In genomic region chr2:121102051-121102450, GRCm38 (mm10) we compare ENCODE assay signal across 8 mouse cellular contexts. TPM values are rescaled to one million over a fixed set of nuclear protein-coding genes. Genes with fewer than 3 reads are reported as not detected.
A peak's percentile ranks its signal among the peaks of the same experiment; 100 is the strongest.
DNase-seq lines count a peak whose midpoint lies in the region; ATAC-seq and TF ChIP-seq lines count a peak whose summit lies in the region.

No protein-coding gene starts in this region.

- no peak overlapping the region for H3K27ac ChIP-seq in hindbrain, embryonic 11.5 days (ENCODE audit: low read depth, low read length)
- no peak overlapping the region for H3K27ac ChIP-seq in hindbrain, embryonic 12.5 days
- H3K27ac ChIP-seq in embryonic fibroblast, embryonic 13.5 days (ENCODE audit: insufficient read depth, low read length), result no peak overlapping the region
- H3K27ac ChIP-seq in hindbrain, postnatal 0 days, result no peak overlapping the region

- peak; percentile 63 for DNase-seq in hindbrain, embryonic 11.5 days (ENCODE audit: low spot score)
- peak; percentile 60 to 77 for DNase-seq in adrenal gland, postnatal 36 days
- peak; percentile 87 for DNase-seq in hindbrain, postnatal 0 days (ENCODE audit: low spot score)
- peak; percentile 31 to 70 for DNase-seq in layer of hippocampus, postnatal 25 days (ENCODE audit: extremely low spot score in 1 of 2, low spot score in 1 of 2)
- DNase-seq in spleen, postnatal 36 days (ENCODE audit: low spot score in 2 of 2), result peak; percentile 32 to 40

- no peaks in the 10 kb centered on the region for H3K4me1 ChIP-seq in hindbrain, embryonic 11.5 days (replicated peaks; ENCODE audit: control insufficient read depth, insufficient read depth, low read length)
- H3K4me1 ChIP-seq in hindbrain, embryonic 12.5 days, result no peaks in the 10 kb centered on the region
- no peaks in the 10 kb centered on the region for H3K4me1 ChIP-seq in embryonic fibroblast, embryonic 13.5 days (ENCODE audit: control insufficient read depth, insufficient read depth, low read length)
- no peaks in the 10 kb centered on the region for H3K4me1 ChIP-seq in hindbrain, postnatal 0 days (ENCODE audit: insufficient read depth, low read length)

- no peak for TF ChIP-seq POLR2A in embryonic fibroblast, embryonic 13.5 days (IDR thresholded peaks at IDR 0.05; ENCODE audit: low read depth, low read length)

- H3K4me2 ChIP-seq in hindbrain, embryonic 11.5 days (replicated peaks; ENCODE audit: low read depth, low read length), result no peak overlapping the region
- no peak overlapping the region for H3K4me2 ChIP-seq in hindbrain, embryonic 12.5 days (replicated peaks)
- no peak overlapping the region for H3K4me2 ChIP-seq in hindbrain, postnatal 0 days (ENCODE audit: low read depth, low read length)

- peak; percentile 40; the same call in 1 of the 2 replicates for TF ChIP-seq CTCF in embryonic fibroblast, embryonic 13.5 days (IDR thresholded peaks at IDR 0.05; ENCODE audit: borderline replicate concordance, insufficient read depth, low read length)
- TF ChIP-seq CTCF in hindbrain, postnatal 0 days (IDR thresholded peaks at IDR 0.05; ENCODE audit: low read depth), result peak; percentile 87

- no peak for ATAC-seq in hindbrain, embryonic 11.5 days (ENCODE audit: low FRiP score)
- no peak for ATAC-seq in hindbrain, embryonic 12.5 days (ENCODE audit: low FRiP score)
- ATAC-seq in hindbrain, postnatal 0 days, result peak; percentile 78
- peak; percentile 88 for ATAC-seq in megakaryocyte, adult 5-6 weeks (ENCODE audit: poor library complexity, severe bottlenecking)

- H3K9me3 ChIP-seq in hindbrain, embryonic 11.5 days (ENCODE audit: control insufficient read depth, low read length), result no peaks in the 10 kb centered on the region
- H3K9me3 ChIP-seq in hindbrain, embryonic 12.5 days (replicated peaks), result no peaks in the 10 kb centered on the region
- H3K9me3 ChIP-seq in hindbrain, postnatal 0 days (ENCODE audit: low read length), result no peaks in the 10 kb centered on the region

- H3K4me3 ChIP-seq in hindbrain, embryonic 11.5 days (ENCODE audit: low read depth, low read length), result no peak overlapping the region
- H3K4me3 ChIP-seq in hindbrain, embryonic 12.5 days, result no peak overlapping the region
- H3K4me3 ChIP-seq in embryonic fibroblast, embryonic 13.5 days (ENCODE audit: insufficient read depth, low read length), result no peak overlapping the region
- H3K4me3 ChIP-seq in hindbrain, postnatal 0 days (ENCODE audit: low read length), result no peak overlapping the region

- H3K36me3 ChIP-seq in hindbrain, embryonic 11.5 days (ENCODE audit: control insufficient read depth, insufficient read depth, low read length), result no peaks in the 10 kb centered on the region
- no peaks in the 10 kb centered on the region for H3K36me3 ChIP-seq in hindbrain, embryonic 12.5 days
- no peaks in the 10 kb centered on the region for H3K36me3 ChIP-seq in hindbrain, postnatal 0 days (ENCODE audit: insufficient read depth, low read length)

- H3K9ac ChIP-seq in hindbrain, embryonic 11.5 days (ENCODE audit: low read depth, low read length), result no peak overlapping the region
- no peak overlapping the region for H3K9ac ChIP-seq in hindbrain, embryonic 12.5 days
- H3K9ac ChIP-seq in hindbrain, postnatal 0 days (replicated peaks; ENCODE audit: low read length), result no peak overlapping the region

- 28% methylated on average over 9 of the region's 9 CpGs for WGBS in hindbrain, embryonic 11.5 days
- 27% methylated on average over 9 of the region's 9 CpGs for WGBS in hindbrain, embryonic 12.5 days
- WGBS in hindbrain, postnatal 0 days, result 24% methylated on average over 9 of the region's 9 CpGs

- H3K27me3 ChIP-seq in hindbrain, embryonic 11.5 days (ENCODE audit: control insufficient read depth, insufficient read depth, low read length), result no peaks in the 10 kb centered on the region
- no peaks in the 10 kb centered on the region for H3K27me3 ChIP-seq in hindbrain, embryonic 12.5 days
- H3K27me3 ChIP-seq in hindbrain, postnatal 0 days (ENCODE audit: insufficient read depth, low read length), result no peaks in the 10 kb centered on the region

RNA-seq across cellular contexts. Expression of gene Tgm7, which starts 7.5 kb away (rescaled TPM):
- not detected in 2 replicates for polyA plus RNA-seq in hindbrain, embryonic 11.5 days (2014; fragmentation: Nextera tagmentation; extraction: Ambion mirVana)
- not detected in 2 replicates for polyA plus RNA-seq in hindbrain, embryonic 12.5 days (2016; fragmentation: Nextera tagmentation; extraction: Ambion mirVana)
- not detected for total RNA-seq in adrenal gland, postnatal 36 days (2021)
- not detected in 2 replicates for polyA plus RNA-seq in embryonic fibroblast, embryonic 13.5 days (2011; ENCODE audit: insufficient read length, low read depth, missing spikeins)
- total RNA-seq in hindbrain, postnatal 0 days (2014; rRNA removed), result not detected in 2 replicates
- not detected in 2 replicates for polyA plus RNA-seq in hindbrain, postnatal 0 days (2015; fragmentation: Nextera tagmentation; extraction: Ambion mirVana)
- total RNA-seq in layer of hippocampus, postnatal 25 days (2021), result under 1 TPM; 0.15 to 0.16 TPM
- total RNA-seq in megakaryocyte, adult 5-6 weeks (2015), result not detected in 2 replicates
- not detected in 2 replicates for total RNA-seq in megakaryocyte, adult 5-6 weeks (2017)

RNA-seq across cellular contexts. Expression of gene Tgm5, which starts 16.4 kb away (rescaled TPM):
- polyA plus RNA-seq in hindbrain, embryonic 11.5 days (2014; fragmentation: Nextera tagmentation; extraction: Ambion mirVana), result not detected in 2 replicates
- polyA plus RNA-seq in hindbrain, embryonic 12.5 days (2016; fragmentation: Nextera tagmentation; extraction: Ambion mirVana), result not detected in 2 replicates
- not detected for total RNA-seq in adrenal gland, postnatal 36 days (2021)
- not detected in 2 replicates for polyA plus RNA-seq in embryonic fibroblast, embryonic 13.5 days (2011; ENCODE audit: insufficient read length, low read depth, missing spikeins)
- 0.78 TPM in 1 of 2 replicates, not detected in the other for total RNA-seq in hindbrain, postnatal 0 days (2014; rRNA removed)
- polyA plus RNA-seq in hindbrain, postnatal 0 days (2015; fragmentation: Nextera tagmentation; extraction: Ambion mirVana), result 0.37 and 0.45 TPM in 2 replicates
- total RNA-seq in layer of hippocampus, postnatal 25 days (2021), result not detected
- not detected in 2 replicates for total RNA-seq in megakaryocyte, adult 5-6 weeks (2015)
- total RNA-seq in megakaryocyte, adult 5-6 weeks (2017), result not detected in 2 replicates

RNA-seq across cellular contexts. Expression of gene Adal, which starts 38.2 kb away (rescaled TPM):
- 32.2 and 33.7 TPM in 2 replicates for polyA plus RNA-seq in hindbrain, embryonic 11.5 days (2014; fragmentation: Nextera tagmentation; extraction: Ambion mirVana)
- 29.2 and 29.6 TPM in 2 replicates for polyA plus RNA-seq in hindbrain, embryonic 12.5 days (2016; fragmentation: Nextera tagmentation; extraction: Ambion mirVana)
- 10 to 100 TPM; 19.4 to 21.4 TPM for total RNA-seq in adrenal gland, postnatal 36 days (2021)
- polyA plus RNA-seq in embryonic fibroblast, embryonic 13.5 days (2011; ENCODE audit: insufficient read length, low read depth, missing spikeins), result 7.2 and 10.0 TPM in 2 replicates
- 17.6 and 22.4 TPM in 2 replicates for total RNA-seq in hindbrain, postnatal 0 days (2014; rRNA removed)
- polyA plus RNA-seq in hindbrain, postnatal 0 days (2015; fragmentation: Nextera tagmentation; extraction: Ambion mirVana), result 18.0 and 18.4 TPM in 2 replicates
- 10 to 100 TPM; 17.9 to 19.6 TPM for total RNA-seq in layer of hippocampus, postnatal 25 days (2021)
- 9.1 and 13.4 TPM in 2 replicates for total RNA-seq in megakaryocyte, adult 5-6 weeks (2015)
- 6.5 and 8.5 TPM in 2 replicates for total RNA-seq in megakaryocyte, adult 5-6 weeks (2017)

RNA-seq across cellular contexts. Expression of gene Lcmt2, which starts 38.4 kb away (rescaled TPM):
- polyA plus RNA-seq in hindbrain, embryonic 11.5 days (2014; fragmentation: Nextera tagmentation; extraction: Ambion mirVana), result 20.8 and 25.3 TPM in 2 replicates
- polyA plus RNA-seq in hindbrain, embryonic 12.5 days (2016; fragmentation: Nextera tagmentation; extraction: Ambion mirVana), result 22.3 and 24.7 TPM in 2 replicates
- total RNA-seq in adrenal gland, postnatal 36 days (2021), result 10 to 100 TPM in 1 of 2 experiments, 1 to 10 TPM in 1; 9.0 to 10.2 TPM
- 4.4 and 5.5 TPM in 2 replicates for polyA plus RNA-seq in embryonic fibroblast, embryonic 13.5 days (2011; ENCODE audit: insufficient read length, low read depth, missing spikeins)
- total RNA-seq in hindbrain, postnatal 0 days (2014; rRNA removed), result 9.6 and 10.1 TPM in 2 replicates
- polyA plus RNA-seq in hindbrain, postnatal 0 days (2015; fragmentation: Nextera tagmentation; extraction: Ambion mirVana), result 11.4 and 14.2 TPM in 2 replicates
- total RNA-seq in layer of hippocampus, postnatal 25 days (2021), result 1 to 10 TPM; 7.7 to 9.2 TPM
- total RNA-seq in megakaryocyte, adult 5-6 weeks (2015), result 5.9 and 6.5 TPM in 2 replicates
- total RNA-seq in megakaryocyte, adult 5-6 weeks (2017), result 4.2 and 6.5 TPM in 2 replicates

Comparison
In these comparisons a context has a peak if more than half of its experiments do, and no peak if none do; other contexts are left out.
1. ATAC-seq: peak in hindbrain, postnatal 0 days (single experiment) and megakaryocyte, adult 5-6 weeks (single experiment); none in hindbrain, embryonic 11.5 days (single experiment) and hindbrain, embryonic 12.5 days (single experiment).
2. DNase-seq: peak in every context shown above with its lines; median percentile 87 in hindbrain, postnatal 0 days; 68 in adrenal gland, postnatal 36 days; 63 in hindbrain, embryonic 11.5 days; 50 in layer of hippocampus, postnatal 25 days; 36 in spleen, postnatal 36 days.